Mouse (Mus musculus) intestine, embryonic 16.5 days (tissue): ENCODE measurements at regions not wholly inside any gene's neighbourhood (a gene's known extent, or its start where the extent isn't known, plus 50 kb on each side); places are given as distances from the start of the nearest gene placed in this dataset.

Experiments used
- ATAC-seq: fragments of 200-750 bp; cut with Nextera tagmentation; 2 replicates; pipeline ENCODE4 v1.8.0; 2017; ENCODE audit warnings: moderate TSS enrichment, moderate library complexity
- H3K27ac ChIP-seq: fragments of 300-500 bp; sonication (generic); 2 replicates; pipeline ENCODE4 v1.5.1; 2014; ENCODE audit warnings: mild to moderate bottlenecking, low read length
- H3K27me3 ChIP-seq: fragments of 300-500 bp; sonication (generic); replicated peaks from 2 replicates; pipeline ENCODE4 v1.6.1; 2014; ENCODE audit warnings: low read length, control low read depth, mixed read lengths; ENCODE audit not compliant: control insufficient read depth, insufficient read depth
- H3K36me3 ChIP-seq: fragments of 300-500 bp; sonication (generic); 2 replicates; pipeline ENCODE4 v1.6.1; 2014; ENCODE audit warnings: low read length, control low read depth; ENCODE audit not compliant: control insufficient read depth, insufficient read depth
- H3K4me1 ChIP-seq: fragments of 300-500 bp; sonication (generic); 2 replicates; pipeline ENCODE4 v1.6.1; 2014; ENCODE audit warnings: low read length, control low read depth, mixed read lengths; ENCODE audit not compliant: control insufficient read depth, insufficient read depth
- H3K4me2 ChIP-seq: fragments of 300-500 bp; sonication (generic); 2 replicates; pipeline ENCODE4 v1.6.1; 2014; ENCODE audit warnings: low read depth, low read length, control low read depth
- H3K4me3 ChIP-seq: fragments of 300-500 bp; sonication (generic); 2 replicates; pipeline ENCODE4 v1.5.1; 2014; ENCODE audit warnings: mild to moderate bottlenecking, low read length
- H3K9ac ChIP-seq: fragments of 300-500 bp; sonication (generic); 2 replicates; pipeline ENCODE4 v1.6.1; 2014; ENCODE audit warnings: low read depth, low read length
- H3K9me3 ChIP-seq: fragments of 300-500 bp; sonication (generic); 2 replicates; pipeline ENCODE4 v1.6.1; 2016; ENCODE audit warnings: low read length, control low read depth; ENCODE audit not compliant: control insufficient read depth
- WGBS: fragments of 180-500 bp; shearing (Covaris S2); extraction: QIAGEN DNeasy Blood & Tissue Kit; methylation state at CpG from one replicate; pipeline ENCODE4 v1.1.7; 2014; 5-methylcytosine and 5-hydroxymethylcytosine counted together

DNA sequence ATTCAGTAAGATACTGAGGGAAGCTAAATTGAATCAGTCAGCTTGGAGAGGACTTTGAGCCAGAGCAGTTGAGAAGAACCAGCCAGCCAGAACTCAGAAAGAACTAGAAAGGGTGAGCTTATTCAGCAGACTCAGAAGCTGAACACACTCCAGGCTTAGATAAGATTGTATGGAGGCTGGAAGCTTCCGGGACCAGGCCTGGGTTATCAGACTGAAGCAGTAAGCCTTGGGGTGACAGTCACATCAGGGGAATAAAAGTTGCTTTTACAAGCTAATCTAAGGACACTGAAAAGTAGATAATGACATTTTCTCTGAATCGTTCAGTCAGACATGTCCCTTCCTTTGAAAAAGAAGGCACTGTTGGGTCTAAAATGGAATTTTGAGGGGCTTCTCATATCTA is 240.7 kb downstream of the Pmp22 start:
- no peak overlapping the region for H3K4me2 ChIP-seq
- no peak overlapping the region for H3K9ac ChIP-seq
- no peak for ATAC-seq
- no peak overlapping the region for H3K4me3 ChIP-seq
- no peaks in the 10 kb centered on the region for H3K9me3 ChIP-seq
- WGBS, result 71% methylated on average over 2 of the region's 2 CpGs
- no peaks in the 10 kb centered on the region for H3K4me1 ChIP-seq
- no peaks in the 10 kb centered on the region for H3K27me3 ChIP-seq
- no peaks in the 10 kb centered on the region for H3K36me3 ChIP-seq
- H3K27ac ChIP-seq, result no peak overlapping the region

DNA sequence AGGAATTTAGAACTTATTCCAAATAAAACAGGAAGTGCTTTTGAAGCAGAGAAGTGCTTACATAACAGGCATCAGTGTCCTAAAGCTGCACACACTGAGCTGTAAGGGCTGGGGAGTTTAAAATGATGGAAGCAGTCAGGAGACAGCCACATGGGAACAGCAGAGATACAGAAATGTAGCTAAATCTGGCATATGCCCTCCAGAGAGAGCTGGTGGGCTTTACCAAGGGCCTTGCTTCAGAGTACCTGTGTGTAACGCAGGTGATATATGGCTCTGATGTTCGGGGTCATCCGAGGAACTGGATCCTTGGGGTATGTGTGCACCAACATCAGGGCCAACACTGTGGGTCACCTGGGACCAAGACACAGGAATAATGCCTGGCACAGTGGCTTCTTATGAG is 247.5 kb downstream of the Pmp22 start:
- Histone ChIP-seq H3K4me2 (no peak overlapping the region), H3K4me3 (no peak overlapping the region), H3K36me3 (no peaks in the 10 kb centered on the region), H3K27me3 (no peaks in the 10 kb centered on the region), H3K4me1 (no peaks in the 10 kb centered on the region), H3K9me3 (no peaks in the 10 kb centered on the region), H3K9ac (no peak overlapping the region), H3K27ac (0 out of 2 replicates have a peak overlapping the region, but pooled peaks have one; percentile 23)
- ATAC-seq, result no peak
- 90% methylated on average over 3 of the region's 3 CpGs for WGBS

DNA sequence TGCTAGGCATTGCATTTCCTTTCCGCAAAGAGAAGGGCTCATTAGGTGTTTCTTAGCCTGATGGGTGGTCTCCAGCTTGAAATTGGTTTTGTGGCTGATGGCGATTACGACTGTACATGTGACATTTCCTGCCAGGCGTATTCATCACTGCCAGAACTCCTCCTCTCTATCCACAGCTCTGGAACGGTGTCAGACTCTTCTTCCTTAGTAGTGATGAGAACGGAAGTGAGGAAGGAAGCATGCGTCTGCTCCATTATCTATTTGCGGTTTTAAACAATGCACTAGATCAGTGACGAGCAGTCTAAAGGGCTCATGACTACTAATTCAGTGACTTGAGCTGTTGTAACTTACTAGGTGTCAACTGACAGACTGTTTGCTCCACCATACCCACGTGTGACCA is 248.2 kb downstream of the Pmp22 start:
- no peak overlapping the region for H3K27ac ChIP-seq
- H3K27me3 ChIP-seq, result no peaks in the 10 kb centered on the region
- H3K4me1 ChIP-seq, result no peaks in the 10 kb centered on the region
- H3K9ac ChIP-seq, result no peak overlapping the region
- no peaks in the 10 kb centered on the region for H3K36me3 ChIP-seq
- H3K9me3 ChIP-seq, result no peaks in the 10 kb centered on the region
- no peak overlapping the region for H3K4me2 ChIP-seq
- ATAC-seq, result no peak
- 65% methylated on average over 10 of the region's 10 CpGs for WGBS
- no peak overlapping the region for H3K4me3 ChIP-seq

DNA sequence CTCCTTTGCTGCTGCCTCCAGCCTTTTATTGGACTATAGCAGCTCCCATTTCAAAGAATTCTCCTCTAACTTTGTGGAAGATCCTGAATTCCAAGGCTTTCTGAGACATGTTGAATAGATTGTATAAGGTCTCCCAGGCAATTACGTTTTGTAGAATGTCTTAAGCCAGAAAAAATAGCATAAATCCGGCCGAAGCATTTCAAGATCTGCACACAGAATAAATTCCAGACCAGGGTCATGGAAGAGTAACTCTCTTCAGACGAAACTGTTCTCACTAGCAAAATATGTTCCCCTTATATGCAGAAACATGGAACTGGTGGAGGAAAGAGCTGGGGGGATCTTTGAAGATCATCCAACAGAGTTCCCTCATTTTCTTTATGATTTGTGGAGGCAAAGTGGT is 259.5 kb downstream of the Pmp22 start:
- Histone ChIP-seq H3K4me2 (no peak overlapping the region), H3K4me1 (no peaks in the 10 kb centered on the region), H3K36me3 (no peaks in the 10 kb centered on the region), H3K27me3 (no peaks in the 10 kb centered on the region), H3K9me3 (no peaks in the 10 kb centered on the region), H3K27ac (no peak overlapping the region), H3K9ac (no peak overlapping the region), H3K4me3 (no peak overlapping the region)
- 63% methylated on average over 4 of the region's 4 CpGs for WGBS
- ATAC-seq, result no peak

DNA sequence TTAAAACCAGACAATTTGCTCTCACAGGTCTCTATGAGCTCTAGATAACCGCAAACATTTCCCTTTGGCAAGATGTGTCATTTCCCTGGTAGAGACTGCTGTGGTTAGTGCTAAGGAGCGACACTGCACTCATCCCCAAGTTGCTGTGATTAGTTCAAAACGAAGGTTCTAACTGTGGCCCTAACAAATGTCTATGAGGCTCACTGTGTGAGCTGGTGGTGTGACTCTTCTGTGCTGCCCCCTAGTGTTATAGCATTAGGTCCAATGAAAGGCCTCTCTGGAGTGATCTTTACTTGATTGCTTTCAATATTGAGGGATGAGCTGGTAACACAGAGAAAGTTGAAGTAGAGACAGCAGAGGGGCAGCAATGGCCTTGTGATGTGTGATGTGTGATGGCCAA is 262.7 kb downstream of the Pmp22 start:
- 45% methylated on average over 3 of the region's 3 CpGs for WGBS
- H3K4me1 ChIP-seq, result no peaks in the 10 kb centered on the region
- H3K27ac ChIP-seq, result no peak overlapping the region
- no peak overlapping the region for H3K4me3 ChIP-seq
- no peaks in the 10 kb centered on the region for H3K27me3 ChIP-seq
- ATAC-seq, result no peak
- no peaks in the 10 kb centered on the region for H3K36me3 ChIP-seq
- no peak overlapping the region for H3K4me2 ChIP-seq
- H3K9ac ChIP-seq, result no peak overlapping the region
- no peaks in the 10 kb centered on the region for H3K9me3 ChIP-seq

DNA sequence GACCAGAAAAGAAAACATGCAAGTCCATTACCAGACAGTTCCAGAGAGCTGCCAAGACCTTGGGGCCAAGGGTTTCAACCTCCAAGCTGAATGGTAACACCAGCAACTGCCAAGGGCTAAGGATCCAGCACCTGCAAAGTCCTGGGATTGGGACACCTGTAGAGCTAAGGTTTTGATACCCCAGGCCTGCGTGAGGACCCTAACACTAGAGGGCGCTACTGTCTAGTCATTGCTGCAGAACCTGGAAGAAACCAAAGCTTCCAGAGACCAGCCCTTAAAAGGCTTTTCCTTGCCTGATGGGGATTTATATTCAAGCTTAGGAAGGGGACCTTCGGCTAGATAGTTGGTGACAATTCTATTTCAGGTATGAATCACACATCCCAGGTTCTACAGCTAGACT is 263.6 kb downstream of the Pmp22 start:
- H3K9ac ChIP-seq, result no peak overlapping the region
- 66% methylated on average over 3 of the region's 3 CpGs for WGBS
- H3K27me3 ChIP-seq, result no peaks in the 10 kb centered on the region
- H3K27ac ChIP-seq, result no peak overlapping the region
- no peaks in the 10 kb centered on the region for H3K36me3 ChIP-seq
- no peaks in the 10 kb centered on the region for H3K9me3 ChIP-seq
- no peak overlapping the region for H3K4me3 ChIP-seq
- ATAC-seq, result no peak
- H3K4me1 ChIP-seq, result no peaks in the 10 kb centered on the region
- no peak overlapping the region for H3K4me2 ChIP-seq

DNA sequence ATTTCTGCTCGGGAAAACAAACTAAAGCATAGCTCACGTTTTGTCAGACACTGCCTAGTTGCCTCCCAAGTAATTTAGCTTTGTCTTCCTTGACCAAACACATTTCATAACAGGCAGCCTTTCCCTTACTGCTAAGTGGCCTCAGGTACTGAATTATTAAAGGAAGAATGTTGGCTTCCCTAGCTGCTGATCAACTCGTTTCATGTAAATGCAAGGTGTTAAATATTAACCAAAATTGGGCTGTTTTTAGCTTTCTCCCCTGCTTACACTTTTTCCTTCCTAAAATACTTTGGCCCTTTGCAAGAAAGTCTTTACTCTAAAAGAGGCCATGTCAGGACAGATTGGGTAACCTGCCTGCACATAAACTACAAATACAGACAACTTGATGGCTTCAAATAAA is 265.4 kb downstream of the Pmp22 start:
- no peaks in the 10 kb centered on the region for H3K36me3 ChIP-seq
- WGBS, result 31% methylated on average over 3 of the region's 3 CpGs
- H3K9me3 ChIP-seq, result no peaks in the 10 kb centered on the region
- no peak overlapping the region for H3K9ac ChIP-seq
- no peaks in the 10 kb centered on the region for H3K27me3 ChIP-seq
- no peak overlapping the region for H3K27ac ChIP-seq
- no peak overlapping the region for H3K4me2 ChIP-seq
- no peak overlapping the region for H3K4me3 ChIP-seq
- ATAC-seq, result no peak
- no peaks in the 10 kb centered on the region for H3K4me1 ChIP-seq

DNA sequence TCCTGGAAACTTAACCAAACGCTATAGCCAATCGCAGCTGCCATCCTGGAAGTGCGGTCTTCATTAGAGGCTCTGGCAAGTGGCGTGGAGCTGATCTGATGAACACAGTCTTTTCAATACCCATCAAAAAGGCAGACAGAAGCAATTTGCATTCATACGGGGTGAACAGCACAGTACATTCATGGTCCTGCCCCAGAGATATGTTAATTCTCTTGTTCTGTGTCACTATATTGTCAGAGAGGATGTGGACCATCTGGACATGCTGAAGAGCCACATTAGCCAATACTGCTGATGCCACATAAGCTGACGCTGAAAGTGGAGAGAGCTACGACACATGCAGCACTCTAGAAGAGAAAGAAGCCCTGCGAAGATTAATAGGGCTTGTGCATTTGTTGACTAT is 267.6 kb downstream of the Pmp22 start:
- no peak overlapping the region for H3K4me2 ChIP-seq
- no peak overlapping the region for H3K9ac ChIP-seq
- H3K27ac ChIP-seq, result no peak overlapping the region
- no peaks in the 10 kb centered on the region for H3K9me3 ChIP-seq
- H3K4me3 ChIP-seq, result no peak overlapping the region
- H3K36me3 ChIP-seq, result no peaks in the 10 kb centered on the region
- H3K27me3 ChIP-seq, result no peaks in the 10 kb centered on the region
- ATAC-seq, result no peak
- H3K4me1 ChIP-seq, result no peaks in the 10 kb centered on the region
- 72% methylated on average over 8 of the region's 8 CpGs for WGBS

DNA sequence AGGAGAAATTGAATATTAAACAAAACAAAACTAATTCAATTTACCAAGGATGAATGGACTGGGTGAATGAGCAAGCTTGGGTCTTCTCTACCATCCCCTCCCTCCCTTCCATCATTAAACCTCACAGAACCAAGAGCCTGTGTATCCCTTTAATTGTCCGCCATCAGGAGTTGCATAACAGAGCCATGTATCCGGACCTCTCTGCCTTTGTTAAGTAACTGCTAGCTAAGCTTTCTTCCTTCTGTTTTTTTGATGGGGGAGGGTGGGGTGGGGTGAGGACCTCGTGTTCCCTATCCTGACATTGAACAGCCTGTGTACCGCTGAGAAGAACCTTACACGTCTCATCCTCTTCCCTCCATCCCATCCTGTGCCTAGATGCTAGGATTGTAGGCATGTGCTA is 274.0 kb downstream of the Pmp22 start:
- Histone ChIP-seq H3K4me1 (no peaks in the 10 kb centered on the region), H3K9ac (no peak overlapping the region), H3K4me2 (no peak overlapping the region), H3K27me3 (no peaks in the 10 kb centered on the region), H3K27ac (no peak overlapping the region), H3K9me3 (no peaks in the 10 kb centered on the region), H3K4me3 (no peak overlapping the region), H3K36me3 (no peaks in the 10 kb centered on the region)
- whole genome bisulfite sequencing, result 54% methylated on average over 5 of the region's 5 CpGs
- no peak for ATAC-seq

DNA sequence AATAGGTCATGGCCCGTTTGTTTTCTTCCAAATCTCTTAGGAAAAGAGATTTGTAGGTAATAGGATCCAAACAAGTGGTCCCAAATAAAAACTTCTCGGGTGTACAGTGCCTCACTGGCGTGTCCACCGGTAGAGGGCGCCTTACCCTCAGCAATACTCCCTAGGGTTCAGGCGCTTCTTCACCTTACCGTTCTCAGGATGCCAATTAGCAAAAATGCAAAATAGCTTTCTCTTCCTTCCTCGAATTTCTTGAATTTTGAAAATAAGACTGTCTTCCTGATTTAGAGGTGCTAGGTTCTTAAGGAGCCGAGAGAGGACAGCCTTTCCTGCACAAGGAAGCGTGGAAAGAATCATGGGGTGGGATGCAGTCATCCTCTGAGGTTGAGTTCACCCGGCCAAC is 275.9 kb downstream of the Pmp22 start:
- H3K4me3 ChIP-seq, result no peak overlapping the region
- WGBS, result 17% methylated on average over 11 of the region's 11 CpGs
- H3K4me1 ChIP-seq, result no peaks in the 10 kb centered on the region
- H3K9me3 ChIP-seq, result no peaks in the 10 kb centered on the region
- H3K9ac ChIP-seq, result no peak overlapping the region
- no peaks in the 10 kb centered on the region for H3K36me3 ChIP-seq
- no peaks in the 10 kb centered on the region for H3K27me3 ChIP-seq
- H3K4me2 ChIP-seq, result no peak overlapping the region
- no peak overlapping the region for H3K27ac ChIP-seq
- ATAC-seq, result no peak
